Mouse (Mus musculus): ENCODE measurements around the gene 4930579G24Rik.

GRCm38 (mm10) chr3:79591793-79592471 is 36.9 kb upstream of the 4930579G24Rik start:
- no peak for TF ChIP-seq CTCF (IDR thresholded peaks at IDR 0.05; ENCODE audit: extremely low read depth, insufficient read depth, low read length)
- no peak for TF ChIP-seq POLR2A (IDR thresholded peaks at IDR 0.05; ENCODE audit: extremely low read depth, insufficient read depth, low read length)
